Mouse (Mus musculus): Measurements from ENCODE around the gene Prmt3. TPM values are rescaled to one million over a fixed set of nuclear protein-coding genes. Genes with fewer than 3 reads are reported as not detected.

Prmt3 gene
- total RNA-seq, 1 experiment, result 64.8 TPM

GRCm38 (mm10) chr7:49819393-49819792 lies 41.2 kb downstream of the Prmt3 start:
- H3K9me3 ChIP-seq (ENCODE audit: control insufficient read depth, insufficient read depth, low read depth, low read length), result no peaks in the 10 kb centered on the region
- in situ Hi-C loops (cut with MboI; ENCODE audit: low sequenced_read_pairs in 2 of 2, unreplicated experiment in 2 of 2), result no loop called here
- H3K27ac ChIP-seq (ENCODE audit: insufficient read depth, low read depth, low read length, poor library complexity, severe bottlenecking), result no peak overlapping the region
- DNase-seq (ENCODE audit: low read depth, low spot score), result no peak
- peaks cover 11% of the 10 kb centered on the region for H3K36me3 ChIP-seq (ENCODE audit: control insufficient read depth, insufficient read depth, low read length, poor library complexity, severe bottlenecking)
- no peaks in the 10 kb centered on the region for H3K4me1 ChIP-seq (ENCODE audit: control insufficient read depth in 2 of 2, insufficient read depth in 2 of 2, low read length in 2 of 2, poor library complexity in 1 of 2)
- H3K4me3 ChIP-seq (ENCODE audit: insufficient read depth in 1 of 2, low read depth in 1 of 2, low read length in 2 of 2, poor library complexity in 1 of 2, severe bottlenecking in 1 of 2), result no peak overlapping the region
- H3K9ac ChIP-seq (ENCODE audit: insufficient read depth, low read depth, low read length, poor library complexity, severe bottlenecking), result no peak overlapping the region
- no peak for TF ChIP-seq HCFC1 (IDR thresholded peaks at IDR 0.05; ENCODE audit: borderline replicate concordance, insufficient read depth, low read length)
- TF ChIP-seq ZC3H11A (IDR thresholded peaks at IDR 0.05; ENCODE audit: borderline replicate concordance, low read depth, low read length), result no peak
- TF ChIP-seq CHD2 (IDR thresholded peaks at IDR 0.05; ENCODE audit: low read depth, low read length), result no peak
- TF ChIP-seq MAFK (IDR thresholded peaks at IDR 0.05; ENCODE audit: insufficient read depth, low read depth, low read length), result no peak
- no peak for TF ChIP-seq ZNF384 (IDR thresholded peaks at IDR 0.05; ENCODE audit: low read depth, low read length)

GRCm38 (mm10) chr7:49821370-49821769 lies 43.2 kb downstream of the Prmt3 start:
- peaks cover 9% of the 10 kb centered on the region for H3K36me3 ChIP-seq (ENCODE audit: control insufficient read depth, insufficient read depth, low read length, poor library complexity, severe bottlenecking)
- no peaks in the 10 kb centered on the region for H3K4me1 ChIP-seq (ENCODE audit: control insufficient read depth in 2 of 2, insufficient read depth in 2 of 2, low read length in 2 of 2, poor library complexity in 1 of 2)
- no peak overlapping the region for H3K4me3 ChIP-seq (ENCODE audit: insufficient read depth in 1 of 2, low read depth in 1 of 2, low read length in 2 of 2, poor library complexity in 1 of 2, severe bottlenecking in 1 of 2)
- in situ Hi-C loops (cut with MboI; ENCODE audit: low sequenced_read_pairs in 2 of 2, unreplicated experiment in 2 of 2), result no loop called here
- H3K9ac ChIP-seq (ENCODE audit: insufficient read depth, low read depth, low read length, poor library complexity, severe bottlenecking), result no peak overlapping the region
- no peak for DNase-seq (ENCODE audit: low read depth, low spot score)
- no peaks in the 10 kb centered on the region for H3K9me3 ChIP-seq (ENCODE audit: control insufficient read depth, insufficient read depth, low read depth, low read length)
- TF ChIP-seq HCFC1 (IDR thresholded peaks at IDR 0.05; ENCODE audit: borderline replicate concordance, insufficient read depth, low read length), result no peak
- TF ChIP-seq ZNF384 (IDR thresholded peaks at IDR 0.05; ENCODE audit: low read depth, low read length), result no peak
- TF ChIP-seq CHD2 (IDR thresholded peaks at IDR 0.05; ENCODE audit: low read depth, low read length), result no peak
- no peak for TF ChIP-seq ZC3H11A (IDR thresholded peaks at IDR 0.05; ENCODE audit: borderline replicate concordance, low read depth, low read length)
- TF ChIP-seq MAFK (IDR thresholded peaks at IDR 0.05; ENCODE audit: insufficient read depth, low read depth, low read length), result no peak
- no peak overlapping the region for H3K27ac ChIP-seq (ENCODE audit: insufficient read depth, low read depth, low read length, poor library complexity, severe bottlenecking)

GRCm38 (mm10) chr7:49822028-49822427 lies 43.9 kb downstream of the Prmt3 start:
- in situ Hi-C loops (cut with MboI; ENCODE audit: low sequenced_read_pairs in 2 of 2, unreplicated experiment in 2 of 2), result no loop called here

GRCm38 (mm10) chr7:49823595-49823994 lies 45.4 kb downstream of the Prmt3 start:
- Histone ChIP-seq H3K4me1 (ENCODE audit: control insufficient read depth in 2 of 2, insufficient read depth in 2 of 2, low read length in 2 of 2, poor library complexity in 1 of 2) (no peaks in the 10 kb centered on the region), H3K27ac (ENCODE audit: insufficient read depth, low read depth, low read length, poor library complexity, severe bottlenecking) (no peak overlapping the region), H3K9me3 (ENCODE audit: control insufficient read depth, insufficient read depth, low read depth, low read length) (no peaks in the 10 kb centered on the region), H3K9ac (ENCODE audit: insufficient read depth, low read depth, low read length, poor library complexity, severe bottlenecking) (no peak overlapping the region), H3K36me3 (ENCODE audit: control insufficient read depth, insufficient read depth, low read length, poor library complexity, severe bottlenecking) (peaks cover 12% of the 10 kb centered on the region), H3K4me3 (ENCODE audit: insufficient read depth in 1 of 2, low read depth in 1 of 2, low read length in 2 of 2, poor library complexity in 1 of 2, severe bottlenecking in 1 of 2) (no peak overlapping the region)
- DNase-seq (ENCODE audit: low read depth, low spot score), result no peak
- in situ Hi-C loops (cut with MboI; ENCODE audit: low sequenced_read_pairs in 2 of 2, unreplicated experiment in 2 of 2), result no loop called here
- no peak for TF ChIP-seq HCFC1 (IDR thresholded peaks at IDR 0.05; ENCODE audit: borderline replicate concordance, insufficient read depth, low read length)
- TF ChIP-seq CHD2 (IDR thresholded peaks at IDR 0.05; ENCODE audit: low read depth, low read length), result no peak
- TF ChIP-seq ZC3H11A (IDR thresholded peaks at IDR 0.05; ENCODE audit: borderline replicate concordance, low read depth, low read length), result no peak
- no peak for TF ChIP-seq MAFK (IDR thresholded peaks at IDR 0.05; ENCODE audit: insufficient read depth, low read depth, low read length)
- TF ChIP-seq ZNF384 (IDR thresholded peaks at IDR 0.05; ENCODE audit: low read depth, low read length), result no peak

More at GRCm38 (mm10) chr7:49822028-49822427, 43.9 kb downstream of the Prmt3 start:
- Histone ChIP-seq H3K9me3 (ENCODE audit: control insufficient read depth, insufficient read depth, low read depth, low read length) (no peaks in the 10 kb centered on the region), H3K9ac (ENCODE audit: insufficient read depth, low read depth, low read length, poor library complexity, severe bottlenecking) (no peak overlapping the region), H3K36me3 (ENCODE audit: control insufficient read depth, insufficient read depth, low read length, poor library complexity, severe bottlenecking) (peaks cover 12% of the 10 kb centered on the region), H3K4me1 (ENCODE audit: control insufficient read depth in 2 of 2, insufficient read depth in 2 of 2, low read length in 2 of 2, poor library complexity in 1 of 2) (no peaks in the 10 kb centered on the region), H3K27ac (ENCODE audit: insufficient read depth, low read depth, low read length, poor library complexity, severe bottlenecking) (no peak overlapping the region), H3K4me3 (ENCODE audit: insufficient read depth in 1 of 2, low read depth in 1 of 2, low read length in 2 of 2, poor library complexity in 1 of 2, severe bottlenecking in 1 of 2) (no peak overlapping the region)
- no peak for DNase-seq (ENCODE audit: low read depth, low spot score)
- TF ChIP-seq CHD2 (IDR thresholded peaks at IDR 0.05; ENCODE audit: low read depth, low read length), result no peak

GRCm38 (mm10) chr7:49824043-49824442 lies 45.9 kb downstream of the Prmt3 start:
- DNase-seq (ENCODE audit: low read depth, low spot score), result no peak
- Histone ChIP-seq H3K4me3 (ENCODE audit: insufficient read depth in 1 of 2, low read depth in 1 of 2, low read length in 2 of 2, poor library complexity in 1 of 2, severe bottlenecking in 1 of 2) (no peak overlapping the region), H3K4me1 (ENCODE audit: control insufficient read depth in 2 of 2, insufficient read depth in 2 of 2, low read length in 2 of 2, poor library complexity in 1 of 2) (no peaks in the 10 kb centered on the region), H3K9me3 (ENCODE audit: control insufficient read depth, insufficient read depth, low read depth, low read length) (no peaks in the 10 kb centered on the region), H3K36me3 (ENCODE audit: control insufficient read depth, insufficient read depth, low read length, poor library complexity, severe bottlenecking) (peaks cover 17% of the 10 kb centered on the region), H3K9ac (ENCODE audit: insufficient read depth, low read depth, low read length, poor library complexity, severe bottlenecking) (no peak overlapping the region), H3K27ac (ENCODE audit: insufficient read depth, low read depth, low read length, poor library complexity, severe bottlenecking) (no peak overlapping the region)
- TF ChIP-seq MAFK (IDR thresholded peaks at IDR 0.05; ENCODE audit: insufficient read depth, low read depth, low read length), result no peak
- TF ChIP-seq CHD2 (IDR thresholded peaks at IDR 0.05; ENCODE audit: low read depth, low read length), result no peak
- no peak for TF ChIP-seq HCFC1 (IDR thresholded peaks at IDR 0.05; ENCODE audit: borderline replicate concordance, insufficient read depth, low read length)
- TF ChIP-seq ZC3H11A (IDR thresholded peaks at IDR 0.05; ENCODE audit: borderline replicate concordance, low read depth, low read length), result no peak
- TF ChIP-seq ZNF384 (IDR thresholded peaks at IDR 0.05; ENCODE audit: low read depth, low read length), result no peak
- in situ Hi-C loops (cut with MboI; ENCODE audit: low sequenced_read_pairs in 2 of 2, unreplicated experiment in 2 of 2), result no loop called here
